Mouse (Mus musculus) telencephalon, adult 2 months (tissue): ENCODE results near the gene Apoa2.

ENCODE experiments used
- DNase-seq: peaks from one replicate; pipeline ENCODE4 v3.0.0-alpha.2; 2011; ENCODE audit warnings: low read depth, low spot score

Gene Apoa2

DNA sequence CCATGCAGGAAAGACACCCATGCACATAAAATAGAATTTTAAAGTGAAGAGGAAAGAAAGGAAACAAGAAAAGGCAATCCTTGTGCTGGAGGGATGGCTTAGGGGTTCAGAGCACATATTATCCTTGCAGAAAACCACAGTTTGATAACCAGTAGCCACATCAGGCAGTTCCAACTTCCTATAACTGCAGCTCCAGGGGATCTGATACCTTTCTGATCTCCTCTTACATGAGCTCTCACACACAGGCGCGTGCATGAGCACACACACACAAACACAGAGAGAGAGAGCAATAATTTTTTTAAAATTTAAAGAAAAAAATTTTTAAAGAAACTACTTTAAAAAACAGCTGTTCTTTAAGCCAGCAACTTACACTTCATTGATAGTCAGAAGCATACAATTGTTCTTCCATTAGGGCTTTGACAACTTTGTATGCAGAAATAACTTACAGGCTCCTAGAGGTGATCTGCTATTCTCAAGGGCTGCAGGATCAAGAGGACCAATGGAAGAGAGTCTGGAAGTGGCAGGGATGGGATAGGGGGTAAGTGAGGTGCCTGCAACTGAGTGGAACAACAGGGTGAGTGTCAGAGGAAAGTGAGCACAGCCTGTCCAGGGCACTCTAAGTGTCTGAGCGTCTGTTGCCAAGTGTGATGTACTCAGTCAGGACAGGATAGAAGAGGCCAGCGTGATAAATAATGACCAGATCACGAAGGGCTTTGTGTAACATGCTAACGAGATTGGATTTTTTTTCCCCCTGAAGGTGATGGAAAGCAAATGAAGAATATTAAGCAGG, 19.0 kb upstream of the Apoa2 start:
- no peak for DNase-seq

DNA sequence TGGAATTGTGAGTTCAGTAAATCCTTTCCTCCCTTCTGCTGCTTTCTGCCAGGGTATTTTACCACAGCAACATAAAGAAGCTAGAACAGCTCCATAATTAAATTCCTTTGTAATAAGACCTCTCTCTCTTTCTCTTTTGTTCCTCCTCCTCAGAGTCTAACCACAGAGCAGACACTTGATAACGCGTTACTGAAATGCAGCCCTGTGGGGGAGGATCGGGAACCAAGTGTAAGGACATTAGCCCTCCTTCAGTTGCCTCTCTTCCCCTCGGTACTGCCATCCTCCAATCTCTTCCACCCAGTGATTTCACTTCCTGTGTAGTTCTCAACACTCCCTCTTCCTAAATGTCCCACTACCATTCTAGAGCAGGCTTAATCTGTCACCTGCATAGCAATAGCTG, 15.4 kb upstream of the Apoa2 start:
- DNase-seq, result no peak

DNA sequence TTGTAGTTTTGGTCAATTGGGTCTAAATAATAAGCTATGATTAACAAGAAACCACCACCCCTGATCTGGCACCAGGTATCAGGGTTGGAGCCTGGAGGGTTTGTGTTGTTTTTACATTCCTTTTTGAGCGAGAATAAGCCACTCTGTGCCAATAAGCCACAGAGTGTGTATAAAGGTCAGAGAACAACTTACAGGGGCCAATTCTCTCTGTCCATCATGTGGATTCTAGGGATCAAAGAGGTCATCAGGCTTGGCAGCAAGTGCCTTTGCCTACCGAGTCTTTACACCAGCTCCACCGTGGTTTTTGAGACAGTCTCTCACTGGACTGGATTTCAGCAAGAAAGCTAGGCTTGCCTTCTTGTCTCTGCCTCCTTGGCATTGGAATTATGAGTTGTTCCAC, 12.0 kb upstream of the Apoa2 start:
- DNase-seq, result no peak

DNA sequence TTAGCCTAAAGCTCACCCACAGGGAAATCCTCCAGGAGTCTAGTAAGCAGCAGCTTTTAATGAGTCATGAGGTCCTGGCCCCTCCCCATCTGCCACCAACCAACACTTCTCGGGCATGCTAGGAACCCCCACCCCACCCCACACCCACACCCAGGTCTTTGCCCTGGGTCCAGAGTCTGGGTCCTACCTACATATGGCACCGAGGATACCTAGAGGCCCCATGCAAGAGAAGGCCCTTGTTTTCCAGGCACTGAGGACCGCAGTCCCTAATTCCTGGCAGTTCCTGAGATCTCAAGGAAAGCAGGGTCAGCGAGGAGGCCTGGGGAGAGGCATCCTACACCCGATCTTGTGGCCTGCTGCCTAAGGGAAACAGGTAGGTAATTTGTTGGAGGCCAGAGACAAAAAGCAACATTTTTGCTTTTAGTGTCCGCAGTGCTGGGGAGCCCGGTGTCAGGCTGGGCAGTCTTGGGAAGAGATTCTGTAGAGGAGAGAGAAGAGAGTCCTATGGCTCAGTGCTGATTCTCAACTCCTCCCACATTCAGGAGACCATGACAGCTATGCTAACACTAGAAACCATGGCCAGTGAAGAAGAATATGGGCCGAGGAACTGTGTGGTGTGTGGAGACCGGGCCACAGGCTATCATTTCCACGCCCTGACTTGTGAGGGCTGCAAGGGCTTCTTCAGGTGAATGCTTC, 10.9 kb upstream of the Apoa2 start, which contains the start of gene Nr1i3:
TSS of gene Nr1i3 (plus strand) at position 170 of the 696 bp plus-strand sequence.
- DNase-seq, result no peak

DNA sequence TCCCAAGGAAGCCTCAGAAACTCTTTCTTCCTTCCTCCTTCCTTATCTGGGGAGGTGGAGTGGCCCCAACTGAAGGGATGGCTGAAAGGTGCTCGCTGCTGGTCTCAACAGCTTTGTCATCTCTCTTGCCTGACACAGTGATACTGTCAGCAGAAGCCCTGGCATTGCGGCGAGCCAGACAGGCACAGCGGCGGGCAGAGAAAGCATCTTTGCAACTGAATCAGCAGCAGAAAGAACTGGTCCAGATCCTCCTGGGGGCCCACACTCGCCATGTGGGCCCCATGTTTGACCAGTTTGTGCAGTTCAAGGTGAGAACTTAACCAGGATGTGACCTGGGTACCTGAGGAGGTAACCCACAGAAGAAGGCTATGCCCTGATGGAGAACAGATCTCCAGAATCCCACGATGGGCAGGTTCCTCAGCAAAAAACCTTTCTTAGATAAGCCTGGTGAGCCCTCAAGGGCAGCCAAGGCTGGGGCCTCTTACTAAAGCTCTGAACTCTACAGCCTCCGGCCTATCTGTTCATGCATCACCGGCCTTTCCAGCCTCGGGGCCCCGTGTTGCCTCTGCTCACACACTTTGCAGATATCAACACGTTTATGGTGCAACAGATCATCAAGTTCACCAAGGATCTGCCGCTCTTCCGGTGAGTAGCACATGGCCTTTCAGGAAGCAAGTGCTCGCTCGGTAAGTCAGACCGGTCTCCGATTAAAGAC, 8.5 kb upstream of the Apoa2 start:
- no peak for DNase-seq

DNA sequence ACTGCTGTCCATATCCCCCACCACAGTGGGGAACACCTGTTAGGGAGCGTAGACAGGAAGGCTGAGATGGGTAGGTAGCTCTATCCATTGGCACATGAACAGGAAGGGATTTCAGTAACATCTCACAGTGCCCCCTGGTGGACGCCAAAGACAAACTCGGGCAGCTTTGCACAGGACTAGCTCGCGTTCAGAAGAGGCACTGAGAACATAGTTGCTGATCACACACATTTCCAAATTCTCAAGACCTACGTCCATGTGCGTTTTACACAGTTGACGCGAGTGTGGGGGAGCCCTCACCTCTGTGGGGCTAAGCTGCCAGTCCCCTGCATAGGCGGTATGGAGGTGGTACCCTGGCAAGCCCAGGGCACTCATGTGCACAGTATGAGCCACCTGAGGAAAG, 4.0 kb upstream of the Apoa2 start:
- DNase-seq, result peak; percentile 79

DNA sequence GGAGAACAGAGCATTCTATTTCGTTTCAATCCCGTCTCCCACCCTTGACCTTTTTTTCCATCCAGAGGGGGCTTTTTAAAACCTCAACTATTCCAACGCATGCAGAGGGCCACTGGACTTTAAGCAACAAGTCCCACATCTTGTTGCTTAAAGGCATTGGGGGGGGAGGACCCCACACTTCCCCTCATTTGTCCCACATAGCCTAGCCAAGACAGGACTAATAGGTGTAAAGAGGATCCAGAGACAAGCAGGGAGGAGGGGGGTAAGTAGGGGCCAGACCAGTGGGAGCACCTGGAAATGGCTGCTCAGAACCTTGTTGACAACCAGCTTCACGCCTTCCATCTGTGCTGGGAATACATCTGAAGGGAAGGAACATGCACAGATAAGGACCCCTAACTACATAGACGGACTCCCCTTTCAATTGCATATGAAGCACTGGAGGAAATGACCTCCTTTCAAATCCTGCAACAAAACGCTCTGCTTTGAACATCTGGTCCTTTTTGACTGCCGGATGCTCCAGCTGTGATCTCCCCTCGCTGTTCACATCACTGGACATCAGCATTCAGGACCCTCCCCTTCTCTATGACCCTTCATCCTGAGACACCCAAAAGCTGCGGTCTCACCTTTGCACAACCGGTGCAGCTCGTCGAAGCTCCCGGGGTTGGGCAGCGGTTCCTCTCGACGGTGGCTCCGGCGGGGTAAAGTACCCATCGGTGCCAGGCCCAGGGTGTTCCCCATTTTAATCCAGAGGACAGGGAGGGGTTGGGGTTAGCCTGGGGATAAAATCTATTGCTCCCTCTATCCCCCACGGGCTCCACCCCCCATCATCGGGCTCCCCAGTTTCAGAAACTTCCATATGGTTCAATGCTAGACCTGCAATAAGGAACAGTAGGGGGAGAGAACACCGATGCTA, 3.3 kb upstream of the Apoa2 start:
- no peak for DNase-seq

DNA sequence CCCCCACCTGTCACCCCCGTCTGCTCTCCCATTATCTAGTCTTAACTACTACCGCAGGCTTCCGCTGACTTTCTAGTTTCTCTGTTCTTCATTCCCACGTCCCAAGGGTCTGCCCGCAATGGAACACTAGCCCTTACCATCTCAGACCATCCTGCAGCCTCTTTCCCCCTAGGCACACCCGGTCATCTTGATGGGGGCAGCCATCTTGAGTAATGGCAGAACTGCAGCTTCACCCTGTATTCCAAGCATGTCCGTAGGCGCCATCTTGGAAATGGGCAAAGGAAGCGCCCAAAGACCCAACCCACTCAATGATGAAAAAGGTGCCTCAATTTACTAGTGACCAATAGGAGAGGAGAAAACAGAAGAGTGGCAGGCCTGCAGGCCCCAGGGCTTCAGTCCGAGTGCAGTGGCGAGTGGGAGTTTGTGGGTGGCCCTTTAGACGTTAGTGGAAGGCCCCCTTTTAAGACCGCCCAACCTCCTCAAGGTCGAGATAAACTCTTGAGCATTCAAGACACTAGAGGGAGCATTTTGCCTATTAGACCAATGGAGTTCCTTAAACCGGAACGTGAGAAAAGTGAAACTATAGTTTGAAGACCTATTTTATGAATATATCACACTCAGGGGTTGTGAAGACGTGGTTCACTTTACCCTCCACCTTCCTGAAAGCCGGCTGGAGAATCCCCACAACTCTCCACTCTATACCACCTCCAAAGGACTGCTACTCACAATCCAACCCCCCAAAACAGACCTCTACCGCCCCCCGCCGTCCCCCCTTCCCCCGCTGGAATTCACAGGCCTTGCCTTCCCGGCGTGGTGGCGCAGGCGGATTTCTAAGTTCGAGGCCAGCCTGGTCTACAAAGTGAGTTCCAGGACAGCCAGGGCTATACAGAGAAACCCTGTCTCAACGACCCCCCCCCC, 2.4 kb upstream of the Apoa2 start, which contains the start of gene Tomm40l:
TSS of gene Tomm40l (minus strand) at position 277 of the 918 bp plus-strand sequence.
- DNase-seq, result peak; percentile 100

DNA sequence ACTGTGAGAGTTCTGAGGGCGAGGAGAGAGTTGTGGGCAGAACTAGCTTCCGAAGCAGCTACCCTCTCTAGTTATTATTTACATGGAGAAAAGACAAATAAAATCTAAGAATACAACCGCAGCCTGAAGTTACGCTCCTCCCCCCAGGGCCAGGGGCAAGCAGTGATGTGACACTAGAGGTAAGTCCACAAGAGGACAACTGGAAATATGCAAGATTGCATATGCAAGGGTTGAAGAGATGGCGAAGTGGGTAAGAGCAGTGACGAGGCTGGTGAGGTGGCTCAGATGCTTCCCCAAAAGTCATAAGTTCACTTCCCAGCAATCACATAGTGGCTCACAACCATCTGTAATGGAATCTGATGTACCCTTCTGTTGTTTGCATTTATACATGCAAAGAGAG, 1.7 kb upstream of the Apoa2 start:
- DNase-seq, result no peak

DNA sequence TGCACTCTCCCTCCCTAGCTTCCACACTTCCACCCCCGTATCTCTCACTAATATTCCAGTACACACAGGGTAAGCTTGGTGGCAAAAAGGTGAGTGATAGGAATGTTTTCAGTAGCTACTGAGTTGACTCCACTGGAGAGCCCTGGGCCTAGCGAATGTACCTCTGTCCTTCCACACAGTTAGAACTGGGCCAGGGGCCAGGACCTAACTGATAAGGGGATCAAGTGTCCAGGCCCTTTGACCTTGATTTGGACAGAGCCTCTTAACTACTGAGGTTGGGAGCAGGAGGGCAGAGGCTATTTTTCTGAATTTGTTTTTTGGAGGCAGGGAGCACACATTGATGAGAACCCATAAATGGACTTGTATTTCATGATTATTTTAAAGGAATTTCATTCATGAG, 1.1 kb upstream of the Apoa2 start:
- DNase-seq, result no peak

DNA sequence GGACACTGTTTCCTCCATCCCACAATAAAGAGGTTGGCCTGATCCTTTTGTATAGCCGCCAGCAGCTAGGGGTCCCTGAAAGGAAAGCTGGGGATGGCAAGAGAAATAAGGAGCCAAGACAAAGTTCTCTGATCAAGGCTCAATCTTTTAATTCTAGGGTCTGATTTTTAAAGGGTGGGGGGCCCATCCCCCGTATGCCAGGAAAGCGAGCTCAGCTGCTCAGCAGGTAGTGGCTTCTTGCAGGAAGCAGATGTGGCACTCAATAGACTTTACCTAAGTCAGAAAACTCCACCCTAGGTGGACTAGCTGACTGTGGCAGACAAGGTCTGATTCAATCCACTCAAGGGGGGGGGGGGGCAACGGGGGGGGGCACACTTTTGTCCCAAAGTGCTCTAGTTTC, 1.9 kb downstream of the Apoa2 start:
- DNase-seq, result no peak

DNA sequence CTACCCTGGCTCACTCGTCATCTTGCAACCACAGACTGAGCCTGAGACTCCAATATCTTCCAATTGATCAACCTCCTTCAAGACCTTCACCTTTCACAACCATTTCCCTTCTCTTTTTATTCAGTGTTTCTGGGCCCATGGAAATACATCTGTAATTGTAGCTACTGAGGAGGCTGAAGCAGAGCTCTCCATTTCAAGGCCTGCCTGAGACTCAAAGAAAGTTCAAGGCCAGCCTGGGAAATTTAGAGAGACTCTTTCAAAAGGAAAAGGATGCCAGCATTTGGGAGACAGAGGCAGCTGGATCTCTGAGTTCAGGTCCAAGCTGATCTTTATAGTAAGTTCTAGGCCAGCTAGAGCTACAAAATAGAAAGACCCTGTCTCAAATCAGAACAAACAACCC, 3.0 kb downstream of the Apoa2 start:
- DNase-seq, result no peak

DNA sequence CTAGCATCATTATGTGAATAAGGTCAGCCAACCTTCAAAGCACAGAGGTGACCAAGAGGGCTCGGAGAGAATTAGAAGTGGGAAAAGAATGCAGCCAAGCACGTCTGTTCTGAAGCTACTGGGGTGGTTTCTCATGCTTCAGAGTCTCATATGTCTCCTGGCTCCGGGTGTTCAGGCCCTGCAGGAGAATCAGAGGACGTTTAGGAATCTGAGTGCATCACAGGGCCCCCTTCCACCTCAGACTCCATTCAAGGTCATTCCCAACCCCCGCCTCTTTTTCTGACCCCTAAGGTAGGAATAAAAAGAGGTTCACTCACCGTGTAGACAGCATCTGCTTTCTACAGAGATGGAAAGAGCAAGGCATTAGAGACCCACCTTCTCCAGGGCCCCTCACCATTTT, 4.9 kb downstream of the Apoa2 start:
- DNase-seq, result no peak

DNA sequence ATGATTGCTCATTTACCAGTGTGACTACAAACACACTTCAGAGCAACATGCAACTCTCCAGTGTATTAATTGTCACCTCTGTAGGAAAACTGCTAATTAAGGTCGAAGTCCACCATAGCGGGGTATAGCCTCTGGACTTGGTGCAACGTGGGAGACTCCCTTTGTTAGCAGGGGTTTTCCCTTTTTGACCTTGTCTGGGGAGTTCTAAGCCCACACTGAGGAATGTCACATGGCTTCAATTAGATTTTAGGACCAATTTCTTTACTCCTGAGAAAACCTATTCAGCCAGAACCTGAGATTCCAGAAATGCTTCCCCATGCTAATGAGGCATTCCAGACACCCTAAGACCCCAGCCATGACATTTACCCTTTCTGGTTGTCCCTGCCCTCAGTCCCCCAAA, 5.4 kb downstream of the Apoa2 start:
- no peak for DNase-seq

DNA sequence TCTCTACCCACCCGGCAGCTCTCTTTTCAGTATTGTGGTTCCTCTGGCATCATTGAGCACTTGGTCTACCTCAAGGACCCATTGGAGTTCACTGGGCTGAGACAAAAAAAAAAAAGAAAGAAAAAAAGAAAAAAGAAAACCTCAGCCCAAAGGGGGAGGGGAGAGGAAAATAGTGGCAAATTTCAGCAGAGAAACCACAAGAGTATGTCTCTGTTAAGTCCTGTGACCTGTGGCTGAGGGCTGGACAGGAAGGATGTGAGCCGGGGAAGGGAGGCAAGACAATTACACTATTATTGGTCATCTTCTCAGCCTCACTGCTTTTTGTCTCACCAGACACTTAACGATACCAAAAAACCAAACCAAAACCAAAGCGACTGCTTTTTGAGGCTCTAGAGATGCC, 7.0 kb downstream of the Apoa2 start:
- DNase-seq, result no peak

DNA sequence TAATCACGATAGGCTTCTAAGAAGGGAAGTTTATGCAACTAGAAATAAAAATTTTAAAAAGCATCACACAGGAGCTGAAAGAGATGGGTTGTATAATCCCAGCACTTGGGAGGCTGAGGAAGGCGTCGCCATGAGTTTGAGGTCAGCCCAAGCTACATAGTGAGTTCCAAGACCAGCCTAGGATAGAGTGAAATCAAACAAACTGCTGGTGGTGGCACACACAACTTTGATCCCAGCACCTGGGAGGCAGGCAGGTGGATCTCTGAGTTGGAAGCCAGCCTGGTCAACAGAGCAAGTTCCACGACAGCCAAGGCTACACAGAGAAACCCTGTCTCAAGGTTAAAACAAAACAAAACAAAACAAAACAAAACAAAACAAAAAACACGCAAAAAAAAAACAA, 7.5 kb downstream of the Apoa2 start:
- DNase-seq, result no peak

DNA sequence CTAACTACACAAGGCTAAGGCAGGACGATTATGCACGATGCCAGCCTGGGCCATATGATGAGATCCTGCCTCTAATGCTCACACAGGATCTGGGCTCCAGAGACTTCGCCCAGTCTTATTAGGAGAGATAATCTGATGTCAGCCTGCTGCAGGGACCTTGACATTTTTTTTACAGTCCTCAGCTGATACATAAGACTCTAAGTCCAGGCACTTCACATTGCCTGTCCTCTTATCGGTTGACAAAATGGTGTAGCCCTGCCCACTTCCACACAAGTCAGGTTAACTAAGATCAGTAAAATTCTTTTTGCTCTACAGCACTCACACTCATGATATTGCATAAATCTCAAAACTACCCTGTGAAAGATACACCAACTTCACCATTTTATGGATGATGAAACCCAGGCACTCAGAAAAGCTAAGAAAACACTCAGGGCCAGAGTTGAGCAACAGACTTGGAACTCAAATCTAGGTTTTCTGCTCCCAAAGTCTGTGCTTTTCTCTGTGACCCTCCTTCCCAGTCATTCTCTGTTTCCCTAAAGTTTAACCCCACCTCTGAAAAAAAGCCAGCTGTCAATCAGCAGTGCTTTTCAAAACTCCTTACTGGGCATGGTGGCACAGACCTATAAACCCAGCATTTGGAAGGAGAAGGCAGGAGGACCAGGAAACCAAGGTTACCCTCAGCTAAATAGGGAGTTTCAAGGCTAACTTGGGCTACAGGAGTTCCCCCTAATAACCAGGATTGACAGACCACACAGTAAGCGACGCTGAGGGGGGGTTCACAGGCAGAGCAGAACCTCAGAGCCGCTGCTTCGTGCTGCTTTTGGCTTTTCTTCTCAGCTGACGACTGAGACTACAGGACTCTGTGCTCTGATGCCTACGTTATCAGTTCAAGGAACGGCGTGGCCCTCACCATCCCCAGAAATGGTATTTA, 8.2 kb downstream of the Apoa2 start:
- no peak for DNase-seq

DNA sequence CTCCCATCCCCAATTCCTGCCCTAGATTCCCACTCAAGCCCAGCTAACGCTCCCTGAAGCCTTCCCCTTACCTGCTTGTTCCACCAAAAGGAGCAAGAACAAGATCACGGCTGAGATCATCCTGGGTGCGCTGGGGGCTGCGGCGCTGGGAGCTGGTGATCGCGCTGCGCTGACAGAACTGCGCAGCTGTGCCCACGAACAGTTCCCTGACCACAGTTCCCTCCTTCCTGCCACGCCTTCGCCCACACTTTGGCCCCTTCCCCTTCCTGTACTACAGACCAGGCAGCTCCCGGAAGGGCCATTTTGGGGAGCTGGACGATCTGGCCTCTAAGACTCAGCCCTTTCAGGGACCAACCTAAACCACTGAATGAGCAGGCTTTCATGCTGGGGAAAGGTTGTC, 9.3 kb downstream of the Apoa2 start, which contains the start of gene Fcer1g:
TSS of gene Fcer1g (minus strand) at position 240 of the 400 bp plus-strand sequence.
- no peak for DNase-seq

DNA sequence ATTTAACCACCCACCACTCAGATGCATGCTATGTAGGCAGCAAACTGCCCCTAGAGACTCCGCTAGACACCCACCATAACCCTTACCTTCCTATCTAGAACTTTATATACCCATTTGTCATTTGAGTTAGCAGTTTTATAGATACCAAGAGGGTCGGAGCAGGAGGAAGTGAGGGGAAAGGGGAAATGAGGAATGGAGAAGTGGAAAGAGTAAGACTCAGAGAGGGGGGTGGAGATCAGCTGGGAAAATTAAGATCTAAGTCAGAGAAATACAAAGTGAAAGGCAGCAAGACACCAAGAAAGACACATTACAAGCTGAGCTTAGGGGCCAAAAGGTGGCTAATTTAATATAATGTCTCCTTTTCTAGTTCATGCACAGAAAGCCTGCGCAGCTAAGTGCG, 9.7 kb downstream of the Apoa2 start:
- DNase-seq, result no peak
